Mouse (Mus musculus) liver, adult 2 months (tissue): Measurements from ENCODE around the gene Sox11. TPM values are rescaled to one million over a fixed set of nuclear protein-coding genes. Genes with fewer than 3 reads are reported as not detected.
A peak's percentile ranks its signal among the peaks of the same experiment; 100 is the strongest.

ENCODE experiments used
- DNase-seq: peaks from one replicate; pipeline ENCODE4 v3.0.0-alpha.2; 2011; ENCODE audit warnings: low read depth, low spot score; ENCODE audit errors: extremely low read depth
- H3K27ac ChIP-seq: fragments of 200-500 bp; replicated peaks from 2 replicates; pipeline ENCODE4 v1.5.1; 2012; ENCODE audit warnings: low read depth, mild to moderate bottlenecking, control low read depth, inconsistent platforms, low read length; ENCODE audit not compliant: insufficient read depth
- H3K27me3 ChIP-seq: fragments of 200-500 bp; 2 replicates; pipeline ENCODE4 v1.6.1; 2012; ENCODE audit warnings: mild to moderate bottlenecking, moderate library complexity, low read length, inconsistent platforms; ENCODE audit not compliant: control insufficient read depth, insufficient read depth
- H3K36me3 ChIP-seq: fragments of 200-500 bp; 2 replicates; pipeline ENCODE4 v1.6.1; 2012; ENCODE audit warnings: low read length, inconsistent platforms; ENCODE audit not compliant: control insufficient read depth, insufficient read depth
- H3K4me1 ChIP-seq: fragments of 200-500 bp; 2 replicates; pipeline ENCODE4 v1.6.1; 2011; ENCODE audit warnings: low read length; ENCODE audit not compliant: control insufficient read depth, insufficient read depth
- H3K4me3 ChIP-seq: fragments of 200-500 bp; 2 replicates; pipeline ENCODE4 v1.5.1; 2011; ENCODE audit warnings: low read depth, mild to moderate bottlenecking, control low read depth, low read length, moderate library complexity; ENCODE audit not compliant: insufficient read depth
- H3K79me2 ChIP-seq: fragments of 200-500 bp; 2 replicates; pipeline ENCODE4 v1.6.1; 2012; ENCODE audit warnings: inconsistent platforms, mild to moderate bottlenecking, low read length, moderate library complexity; ENCODE audit not compliant: control insufficient read depth, insufficient read depth
- H3K9ac ChIP-seq: fragments of 200-500 bp; 2 replicates; pipeline ENCODE4 v1.6.1; 2012; ENCODE audit warnings: low read depth, mild to moderate bottlenecking, control low read depth, inconsistent platforms, low read length
- CTCF ChIP-seq: fragments of 200-500 bp; IDR thresholded peaks from 2 replicates; pipeline ENCODE4 v1.5.1; 2011; ENCODE audit warnings: low read depth, low read length, control low read depth
- POLR2A ChIP-seq: fragments of 200-500 bp; IDR thresholded peaks from 2 replicates; pipeline ENCODE4 v1.6.1; 2011; ENCODE audit warnings: low read length, control low read depth; ENCODE audit not compliant: insufficient read depth; ENCODE audit errors: extremely low read depth
- WGBS: fragments of 180-500 bp; shearing (Covaris S2); methylation state at CpG from one replicate; pipeline ENCODE4 v1.1.7; 2018; 5-methylcytosine and 5-hydroxymethylcytosine counted together
- polyA plus RNA-seq: library from polyadenylated mRNA; depleted of rRNA; stranded (reverse); fragments of >200 nt; gene quantifications from 2 replicates; pipeline ENCODE4 v1.2.3, GENCODE M21; 2012
- total RNA-seq: library from RNA; depleted of rRNA; stranded (reverse); fragments of >200 nt; gene quantifications from 2 replicates; pipeline ENCODE4 v1.2.3, GENCODE M21; 2014

The Sox11 gene
- total and polyA plus RNA-seq, 2 experiments, result not detected

- Histone ChIP-seq H3K27ac (no peak overlapping the region), H3K4me1 (no peaks in the 10 kb centered on the region), H3K79me2 (no peaks in the 10 kb centered on the region), H3K27me3 (no peaks in the 10 kb centered on the region), H3K4me3 (no peak overlapping the region), H3K9ac (no peak overlapping the region), H3K36me3 (no peaks in the 10 kb centered on the region)
- TF ChIP-seq POLR2A, result no peak
- TF ChIP-seq CTCF, result no peak
- no peak for DNase-seq
- 62% methylated on average over 2 of the region's 2 CpGs for WGBS
Observed at GRCm38 (mm10) chr12:27370756-27371155, 28.4 kb upstream of the Sox11 start.

- H3K36me3 ChIP-seq, result no peaks in the 10 kb centered on the region
- no peak overlapping the region for H3K27ac ChIP-seq
- no peaks in the 10 kb centered on the region for H3K4me1 ChIP-seq
- no peaks in the 10 kb centered on the region for H3K27me3 ChIP-seq
- TF ChIP-seq CTCF (no peak), POLR2A (no peak)
- H3K4me3 ChIP-seq, result no peak overlapping the region
- no peak overlapping the region for H3K9ac ChIP-seq
- WGBS, result 83% methylated on average over 2 of the region's 2 CpGs
- DNase-seq, result no peak
- no peaks in the 10 kb centered on the region for H3K79me2 ChIP-seq
Observed at GRCm38 (mm10) chr12:27367476-27367875, 25.1 kb upstream of the Sox11 start.

- H3K36me3 ChIP-seq, result no peaks in the 10 kb centered on the region
- DNase-seq, result no peak
- 92% methylated on average over 16 of the region's 16 CpGs for WGBS
- no peaks in the 10 kb centered on the region for H3K4me1 ChIP-seq
- H3K79me2 ChIP-seq, result no peaks in the 10 kb centered on the region
- H3K27me3 ChIP-seq, result no peaks in the 10 kb centered on the region
- TF ChIP-seq POLR2A, result no peak
- no peak for TF ChIP-seq CTCF
- no peak overlapping the region for H3K9ac ChIP-seq
- H3K4me3 ChIP-seq, result no peak overlapping the region
- H3K27ac ChIP-seq, result no peak overlapping the region
Observed at GRCm38 (mm10) chr12:27363840-27364640, 21.7 kb upstream of the Sox11 start.

- 36% methylated on average over 12 of the region's 12 CpGs for WGBS
- no peaks in the 10 kb centered on the region for H3K27me3 ChIP-seq
- no peaks in the 10 kb centered on the region for H3K4me1 ChIP-seq
- no peak overlapping the region for H3K4me3 ChIP-seq
- DNase-seq, result peak; percentile 24
- no peaks in the 10 kb centered on the region for H3K36me3 ChIP-seq
- no peak overlapping the region for H3K9ac ChIP-seq
- no peak overlapping the region for H3K27ac ChIP-seq
- TF ChIP-seq CTCF, result no peak
- TF ChIP-seq POLR2A, result no peak
- no peaks in the 10 kb centered on the region for H3K79me2 ChIP-seq
Observed at GRCm38 (mm10) chr12:27357076-27357637, 14.8 kb upstream of the Sox11 start.

- WGBS, result 84% methylated on average over 5 of the region's 5 CpGs
- Histone ChIP-seq H3K79me2 (no peaks in the 10 kb centered on the region), H3K27me3 (no peaks in the 10 kb centered on the region), H3K4me3 (no peak overlapping the region), H3K36me3 (no peaks in the 10 kb centered on the region), H3K27ac (no peak overlapping the region), H3K9ac (no peak overlapping the region), H3K4me1 (no peaks in the 10 kb centered on the region)
- TF ChIP-seq POLR2A, result no peak
- TF ChIP-seq CTCF, result no peak
- DNase-seq, result no peak
Observed at GRCm38 (mm10) chr12:27356571-27356970, 14.2 kb upstream of the Sox11 start.
